Mouse (Mus musculus) heart, embryonic 16.5 days (tissue): Measurements from ENCODE around the gene Zbtb44. TPM values are rescaled to one million over a fixed set of nuclear protein-coding genes. Genes with fewer than 3 reads are reported as not detected.

ENCODE experiments used
- ATAC-seq: fragments of 200-750 bp; cut with Nextera tagmentation; replicated peaks from 2 replicates; pipeline ENCODE4 v1.8.0; 2017; ENCODE audit warnings: moderate number of reproducible peaks; ENCODE audit not compliant: insufficient read depth, low FRiP score; ENCODE audit errors: extremely low read depth
- H3K27ac ChIP-seq: fragments of 300-500 bp; sonication (generic); 2 replicates; pipeline ENCODE4 v1.5.1; 2014; ENCODE audit warnings: mild to moderate bottlenecking, low read length, control low read depth, moderate library complexity
- H3K27me3 ChIP-seq: fragments of 300-500 bp; sonication (generic); 2 replicates; pipeline ENCODE4 v1.6.1; 2014; ENCODE audit warnings: low read length, mixed read lengths; ENCODE audit not compliant: control insufficient read depth, insufficient read depth
- H3K36me3 ChIP-seq: fragments of 300-500 bp; sonication (generic); 2 replicates; pipeline ENCODE4 v1.6.1; 2014; ENCODE audit not compliant: control insufficient read depth, insufficient read depth
- H3K4me1 ChIP-seq: fragments of 300-500 bp; sonication (generic); 2 replicates; pipeline ENCODE4 v1.6.1; 2014; ENCODE audit warnings: low read length, mixed read lengths; ENCODE audit not compliant: control insufficient read depth, insufficient read depth
- H3K4me2 ChIP-seq: fragments of 300-500 bp; sonication (generic); 2 replicates; pipeline ENCODE4 v1.6.1; 2014; ENCODE audit warnings: low read depth, mild to moderate bottlenecking, control low read depth, low read length
- H3K4me3 ChIP-seq: fragments of 300-500 bp; sonication (generic); 2 replicates; pipeline ENCODE4 v1.5.1; 2014; ENCODE audit warnings: mild to moderate bottlenecking, control low read depth, low read length
- H3K9ac ChIP-seq: fragments of 300-500 bp; sonication (generic); 2 replicates; pipeline ENCODE4 v1.6.1; 2014; ENCODE audit warnings: low read length, control low read depth
- H3K9me3 ChIP-seq: fragments of 300-500 bp; sonication (generic); replicated peaks from 2 replicates; pipeline ENCODE4 v1.6.1; 2016; ENCODE audit warnings: low read length; ENCODE audit not compliant: control insufficient read depth
- WGBS: fragments of 180-500 bp; shearing (Covaris S2); extraction: QIAGEN DNeasy Blood & Tissue Kit; methylation state at CpG from one replicate; pipeline ENCODE4 v1.1.7; 2014; 5-methylcytosine and 5-hydroxymethylcytosine counted together
- polyA plus RNA-seq: library from polyadenylated mRNA; unstranded; fragments of >200 nt; fragmentation: Nextera tagmentation; extraction: Ambion mirVana; gene quantifications from 2 replicates; pipeline ENCODE4 v1.2.1, GENCODE M21; 2015

Gene Zbtb44
- polyA plus RNA-seq, 1 experiment from 2014 or later, result 6.5 TPM

DNA sequence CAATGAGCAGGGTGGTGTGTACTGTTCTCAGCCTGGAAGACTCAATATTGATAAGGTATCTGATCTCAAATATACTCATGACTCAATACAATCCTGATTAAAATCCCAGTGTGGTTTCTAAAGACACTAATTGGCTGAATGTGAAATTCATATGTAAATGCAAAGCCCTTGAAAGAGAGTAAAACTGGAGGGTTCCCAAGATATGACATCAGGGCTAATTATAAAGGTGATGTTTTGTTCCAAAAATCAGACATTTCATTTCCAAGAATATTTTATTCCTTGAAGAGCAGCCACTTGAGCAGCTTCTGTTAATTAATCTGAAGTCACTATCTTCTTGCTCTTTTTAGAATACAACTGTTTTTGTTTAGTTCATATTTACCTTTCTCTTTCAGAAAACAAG lies 85.1 kb downstream of the Zbtb44 start:
- H3K9ac ChIP-seq, result no peak overlapping the region
- H3K9me3 ChIP-seq, result no peaks in the 10 kb centered on the region
- H3K4me1 ChIP-seq, result peaks cover 22% of the 10 kb centered on the region
- no peaks in the 10 kb centered on the region for H3K36me3 ChIP-seq
- no peaks in the 10 kb centered on the region for H3K27me3 ChIP-seq
- ATAC-seq, result no peak
- no peak overlapping the region for H3K4me2 ChIP-seq
- H3K27ac ChIP-seq, result no peak overlapping the region
- no peak overlapping the region for H3K4me3 ChIP-seq

GRCm38 (mm10) chr9:31117088-31117487 lies 86.6 kb downstream of the Zbtb44 start:
- no peak for ATAC-seq
- H3K9ac ChIP-seq, result no peak overlapping the region
- no peaks in the 10 kb centered on the region for H3K27me3 ChIP-seq
- no peak overlapping the region for H3K4me3 ChIP-seq
- peaks cover 24% of the 10 kb centered on the region for H3K4me1 ChIP-seq
- no peaks in the 10 kb centered on the region for H3K9me3 ChIP-seq
- H3K27ac ChIP-seq, result no peak overlapping the region
- H3K36me3 ChIP-seq, result no peaks in the 10 kb centered on the region
- no peak overlapping the region for H3K4me2 ChIP-seq
- 87% methylated on average over 11 of the region's 11 CpGs for WGBS

GRCm38 (mm10) chr9:31117488-31117887 lies 87.0 kb downstream of the Zbtb44 start:
- ATAC-seq, result no peak

DNA sequence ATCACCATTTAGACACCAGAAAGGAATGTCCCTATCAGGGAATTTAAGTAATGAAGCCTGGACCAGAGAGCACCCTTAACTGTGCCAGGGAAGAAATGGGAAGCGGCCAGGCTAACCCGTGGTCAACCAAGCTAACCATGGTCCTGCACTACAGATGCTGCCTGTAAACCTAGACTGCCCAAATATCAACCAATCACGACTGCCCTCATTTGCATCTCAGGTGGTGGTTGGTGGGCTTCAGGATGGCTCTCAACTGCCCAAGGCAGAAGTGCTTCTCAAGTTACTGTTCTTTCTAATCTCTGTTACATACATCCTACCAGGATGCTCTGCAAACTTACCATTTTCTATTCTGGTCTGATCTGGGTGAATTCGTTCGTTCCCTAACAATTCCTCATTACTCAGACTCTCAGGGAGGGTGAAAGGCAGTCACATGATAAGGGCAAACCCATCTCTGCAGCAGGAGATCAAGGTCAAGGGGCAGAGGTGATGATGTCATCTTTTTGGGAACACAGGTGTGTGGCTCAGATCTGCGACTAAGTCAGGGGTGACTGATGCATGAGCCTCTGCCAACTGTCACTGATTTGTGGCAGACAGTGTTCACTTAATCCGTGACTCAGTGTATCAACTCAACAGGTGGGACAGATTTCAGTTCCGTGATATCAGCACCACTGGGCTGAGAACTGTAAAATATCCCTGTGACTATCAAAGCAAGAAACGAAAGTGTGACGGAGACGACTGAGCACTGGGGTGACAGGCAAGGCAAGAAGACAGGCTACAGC lies 88.3 kb downstream of the Zbtb44 start:
- 30% methylated on average over 11 of the region's 11 CpGs for WGBS
- Histone ChIP-seq H3K27ac (no peak overlapping the region), H3K9ac (no peak overlapping the region)

More at GRCm38 (mm10) chr9:31117488-31117887, 87.0 kb downstream of the Zbtb44 start:
- no peaks in the 10 kb centered on the region for H3K27me3 ChIP-seq
- WGBS, result 86% methylated on average over 6 of the region's 6 CpGs
- peaks cover 24% of the 10 kb centered on the region for H3K4me1 ChIP-seq
- H3K4me2 ChIP-seq, result no peak overlapping the region
- no peak overlapping the region for H3K4me3 ChIP-seq
- no peaks in the 10 kb centered on the region for H3K9me3 ChIP-seq
- H3K36me3 ChIP-seq, result no peaks in the 10 kb centered on the region
- no peak overlapping the region for H3K9ac ChIP-seq
- no peak overlapping the region for H3K27ac ChIP-seq

DNA sequence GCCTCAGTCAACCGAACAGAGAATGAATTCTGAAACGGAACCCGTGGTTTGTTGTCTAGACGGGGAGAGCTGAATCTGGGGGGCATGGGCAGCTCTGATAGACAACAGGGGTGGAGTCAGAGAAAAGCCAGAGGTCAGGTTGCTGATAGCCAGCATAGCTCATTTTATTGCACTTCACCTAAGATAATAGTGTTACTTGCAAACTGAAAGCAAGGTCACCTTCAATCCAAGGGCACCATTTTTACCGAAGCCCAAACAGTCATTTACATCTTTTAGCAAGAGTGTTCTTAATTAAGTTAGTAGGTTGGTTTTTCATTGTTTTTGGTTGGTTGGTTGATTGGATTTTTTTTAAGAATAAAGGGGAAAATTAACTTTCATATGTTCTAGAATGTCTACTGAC lies 89.0 kb downstream of the Zbtb44 start:
- H3K36me3 ChIP-seq, result no peaks in the 10 kb centered on the region
- H3K9ac ChIP-seq, result no peak overlapping the region
- ATAC-seq, result no peak
- no peaks in the 10 kb centered on the region for H3K27me3 ChIP-seq
- peaks cover 24% of the 10 kb centered on the region for H3K4me1 ChIP-seq
- no peaks in the 10 kb centered on the region for H3K9me3 ChIP-seq
- H3K4me3 ChIP-seq, result no peak overlapping the region
- 46% methylated on average over 5 of the region's 5 CpGs for WGBS
- H3K4me2 ChIP-seq, result no peak overlapping the region
- H3K27ac ChIP-seq, result no peak overlapping the region

More for the DNA sequence above, 88.3 kb downstream of the Zbtb44 start:
- Histone ChIP-seq H3K9me3 (no peaks in the 10 kb centered on the region), H3K4me1 (peaks cover 24% of the 10 kb centered on the region), H3K36me3 (no peaks in the 10 kb centered on the region), H3K4me3 (no peak overlapping the region), H3K4me2 (no peak overlapping the region), H3K27me3 (no peaks in the 10 kb centered on the region)
- ATAC-seq, result peak; percentile 82

GRCm38 (mm10) chr9:31119882-31120532 lies 89.6 kb downstream of the Zbtb44 start:
- 36% methylated on average over 11 of the region's 11 CpGs for WGBS
- H3K27me3 ChIP-seq, result no peaks in the 10 kb centered on the region
- no peak overlapping the region for H3K4me3 ChIP-seq
- no peaks in the 10 kb centered on the region for H3K9me3 ChIP-seq
- ATAC-seq, result no peak
- no peak overlapping the region for H3K9ac ChIP-seq
- no peaks in the 10 kb centered on the region for H3K36me3 ChIP-seq
- H3K4me1 ChIP-seq, result peaks cover 24% of the 10 kb centered on the region
- H3K4me2 ChIP-seq, result peak overlapping the region; percentile 36; the same call in 1 of the 2 replicates
- H3K27ac ChIP-seq, result peak overlapping the region; percentile 55

DNA sequence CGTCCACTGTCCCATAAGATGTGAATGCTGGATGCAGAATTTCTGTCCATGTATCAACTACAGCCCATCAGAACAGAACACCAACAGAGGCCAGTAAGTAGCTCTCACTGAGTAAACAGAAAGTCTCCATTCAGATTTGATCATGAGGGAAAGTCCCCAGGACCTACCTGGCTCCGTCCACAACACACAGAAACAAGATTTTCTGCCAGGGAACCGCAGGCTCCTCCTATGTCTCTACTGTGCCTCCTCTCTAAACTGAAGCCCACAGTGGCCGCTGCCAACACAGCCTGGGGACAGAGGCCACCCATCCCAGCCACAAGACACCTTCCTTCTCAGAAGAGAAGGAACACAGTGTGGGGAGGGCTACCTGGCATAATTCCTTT lies 90.1 kb downstream of the Zbtb44 start:
- Histone ChIP-seq H3K4me3 (no peak overlapping the region), H3K27me3 (no peaks in the 10 kb centered on the region), H3K4me1 (peaks cover 24% of the 10 kb centered on the region), H3K9me3 (no peaks in the 10 kb centered on the region), H3K4me2 (no peak overlapping the region), H3K9ac (no peak overlapping the region), H3K27ac (peak overlapping the region; percentile 55), H3K36me3 (no peaks in the 10 kb centered on the region)
- WGBS, result 58% methylated on average over 4 of the region's 4 CpGs
- no peak for ATAC-seq

DNA sequence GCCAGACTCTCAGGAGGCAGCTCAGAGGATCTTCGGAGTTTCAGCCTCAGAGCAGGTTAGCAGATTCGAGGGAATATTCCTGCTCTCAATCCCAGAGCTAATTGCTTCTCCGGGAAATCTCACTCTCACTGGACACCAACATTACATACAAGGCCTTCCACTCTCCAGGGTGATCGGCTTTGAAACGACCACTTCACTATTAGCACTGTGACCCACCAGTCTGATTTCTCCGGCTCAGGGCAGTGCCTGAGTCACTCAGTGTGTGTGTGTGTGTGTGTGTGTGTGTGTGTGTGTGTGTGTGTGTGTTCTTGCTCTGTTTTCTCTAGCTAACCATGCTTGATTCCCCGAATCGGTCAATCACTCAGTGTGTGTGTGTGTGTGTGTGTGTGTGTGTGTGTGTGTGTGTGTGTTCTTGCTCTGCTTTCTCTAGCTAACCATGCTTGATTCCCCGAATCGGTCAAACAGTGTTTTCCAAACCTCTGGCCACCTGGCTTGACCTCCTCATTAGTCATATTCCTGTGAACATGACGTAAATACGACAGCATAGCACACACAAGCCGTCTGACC lies 92.1 kb downstream of the Zbtb44 start:
- H3K27ac ChIP-seq, result no peak overlapping the region
- ATAC-seq, result no peak
- no peak overlapping the region for H3K4me3 ChIP-seq
- peaks cover 24% of the 10 kb centered on the region for H3K4me1 ChIP-seq
- no peaks in the 10 kb centered on the region for H3K36me3 ChIP-seq
- 73% methylated on average over 13 of the region's 13 CpGs for WGBS
- H3K9me3 ChIP-seq, result no peaks in the 10 kb centered on the region
- H3K9ac ChIP-seq, result no peak overlapping the region
- H3K4me2 ChIP-seq, result no peak overlapping the region
- no peaks in the 10 kb centered on the region for H3K27me3 ChIP-seq
